Mouse (Mus musculus): ENCODE measurements around the gene Tdo2. TPM values are rescaled to one million over a fixed set of nuclear protein-coding genes. Genes with fewer than 3 reads are reported as not detected.

The Tdo2 gene
- 0.38 and 1.1 TPM in 2 replicates for polyA plus RNA-seq (2012; rRNA removed)

- no peak for DNase-seq (ENCODE audit: extremely low spot score in 1 of 2, low spot score in 1 of 2)
Observed at GRCm38 (mm10) chr3:81976102-81976501, at the start of gene Tdo2. Gene Tdo2 (minus strand): TSS chr3:81976202.

- DNase-seq (ENCODE audit: extremely low spot score in 1 of 2, low spot score in 1 of 2) = no peak
Observed at GRCm38 (mm10) chr3:82023065-82023464, 47.1 kb upstream of the Tdo2 start.

GRCm38 (mm10) chr3:82022421-82022920 lies 46.5 kb upstream of the Tdo2 start:
- no peak for DNase-seq (ENCODE audit: extremely low spot score in 1 of 2, low spot score in 1 of 2)

GRCm38 (mm10) chr3:82014148-82014703 lies 38.2 kb upstream of the Tdo2 start:
- DNase-seq (ENCODE audit: extremely low spot score in 1 of 2, low spot score in 1 of 2) = no peak

GRCm38 (mm10) chr3:82007002-82007401 lies 31.0 kb upstream of the Tdo2 start:
- no peak for DNase-seq (ENCODE audit: extremely low spot score in 1 of 2, low spot score in 1 of 2)

GRCm38 (mm10) chr3:81995988-81996387 lies 20.0 kb upstream of the Tdo2 start:
- DNase-seq (ENCODE audit: extremely low spot score in 1 of 2, low spot score in 1 of 2) = peak in 1 of 2 experiments; percentile 78

- no peak for DNase-seq (ENCODE audit: extremely low spot score in 1 of 2, low spot score in 1 of 2)
Observed at GRCm38 (mm10) chr3:81995371-81995770, 19.4 kb upstream of the Tdo2 start.

GRCm38 (mm10) chr3:81990531-81990930 lies 14.5 kb upstream of the Tdo2 start:
- DNase-seq (ENCODE audit: extremely low spot score in 1 of 2, low spot score in 1 of 2) = no peak

- no peak for DNase-seq (ENCODE audit: extremely low spot score in 1 of 2, low spot score in 1 of 2)
Observed at GRCm38 (mm10) chr3:81989692-81990141, 13.7 kb upstream of the Tdo2 start.

GRCm38 (mm10) chr3:81987628-81988027 lies 11.6 kb upstream of the Tdo2 start:
- no peak for DNase-seq (ENCODE audit: extremely low spot score in 1 of 2, low spot score in 1 of 2)

GRCm38 (mm10) chr3:81986103-81986502 lies 10.1 kb upstream of the Tdo2 start:
- DNase-seq (ENCODE audit: extremely low spot score in 1 of 2, low spot score in 1 of 2) = no peak

- no peak for DNase-seq (ENCODE audit: extremely low spot score in 1 of 2, low spot score in 1 of 2)
Observed at GRCm38 (mm10) chr3:81985100-81985499, 9.1 kb upstream of the Tdo2 start.

- no peak for DNase-seq (ENCODE audit: extremely low spot score in 1 of 2, low spot score in 1 of 2)
Observed at GRCm38 (mm10) chr3:81983120-81983895, 7.3 kb upstream of the Tdo2 start.

- DNase-seq (ENCODE audit: extremely low spot score in 1 of 2, low spot score in 1 of 2) = no peak
Observed at GRCm38 (mm10) chr3:81981990-81982389, 6.0 kb upstream of the Tdo2 start, which contains the start of gene Asic5. Gene Asic5 (plus strand): TSS chr3:81982290.

- DNase-seq (ENCODE audit: extremely low spot score in 1 of 2, low spot score in 1 of 2) = no peak
Observed at GRCm38 (mm10) chr3:81981576-81981975, 5.6 kb upstream of the Tdo2 start.

GRCm38 (mm10) chr3:81975607-81976006 lies 395 bp downstream of the Tdo2 start:
- no peak for DNase-seq (ENCODE audit: extremely low spot score in 1 of 2, low spot score in 1 of 2)

GRCm38 (mm10) chr3:81964596-81964995 lies 11.4 kb downstream of the Tdo2 start:
- DNase-seq (ENCODE audit: extremely low spot score in 1 of 2, low spot score in 1 of 2) = peak in 1 of 2 experiments; percentile 4

GRCm38 (mm10) chr3:81963768-81964167 lies 12.2 kb downstream of the Tdo2 start:
- peak in 1 of 2 experiments; percentile 22 for DNase-seq (ENCODE audit: extremely low spot score in 1 of 2, low spot score in 1 of 2)

- DNase-seq (ENCODE audit: extremely low spot score in 1 of 2, low spot score in 1 of 2) = no peak
Observed at GRCm38 (mm10) chr3:81961336-81961735, 14.7 kb downstream of the Tdo2 start.

GRCm38 (mm10) chr3:81957484-81957883 lies 18.5 kb downstream of the Tdo2 start:
- DNase-seq (ENCODE audit: extremely low spot score in 1 of 2, low spot score in 1 of 2) = no peak

- no peak for DNase-seq (ENCODE audit: extremely low spot score in 1 of 2, low spot score in 1 of 2)
Observed at GRCm38 (mm10) chr3:81951785-81952184, 24.2 kb downstream of the Tdo2 start.

GRCm38 (mm10) chr3:81949048-81949447 lies 27.0 kb downstream of the Tdo2 start:
- no peak for DNase-seq (ENCODE audit: extremely low spot score in 1 of 2, low spot score in 1 of 2)

All from frontal cortex, adult 2 months (tissue).